Mouse (Mus musculus) neural tube, embryonic 15.5 days (tissue): ENCODE data around the gene Npc2. TPM values are rescaled to one million over a fixed set of nuclear protein-coding genes. Genes with fewer than 3 reads are reported as not detected.
A peak's percentile ranks its signal among the peaks of the same experiment; 100 is the strongest.

Experiments
- ATAC-seq: fragments of 200-750 bp; cut with Nextera tagmentation; 2 replicates; pipeline ENCODE4 v1.8.0; 2017; ENCODE audit warnings: mild to moderate bottlenecking, moderate TSS enrichment, moderate library complexity; ENCODE audit not compliant: low FRiP score
- H3K27ac ChIP-seq: fragments of 300-500 bp; sonication (generic); replicated peaks from 2 replicates; pipeline ENCODE4 v1.5.1; 2015; ENCODE audit warnings: mild to moderate bottlenecking, inconsistent platforms
- H3K27me3 ChIP-seq: fragments of 300-500 bp; sonication (generic); replicated peaks from 2 replicates; pipeline ENCODE4 v1.6.1; 2015; ENCODE audit warnings: inconsistent platforms
- H3K36me3 ChIP-seq: fragments of 300-500 bp; sonication (generic); 2 replicates; pipeline ENCODE4 v1.6.1; 2015; ENCODE audit warnings: inconsistent platforms
- H3K4me1 ChIP-seq: fragments of 300-500 bp; sonication (generic); 2 replicates; pipeline ENCODE4 v1.6.1; 2015; ENCODE audit warnings: inconsistent platforms
- H3K4me2 ChIP-seq: fragments of 300-500 bp; sonication (generic); 2 replicates; pipeline ENCODE4 v1.6.1; 2015; ENCODE audit warnings: inconsistent platforms, mild to moderate bottlenecking, moderate library complexity
- H3K4me3 ChIP-seq: fragments of 300-500 bp; sonication (generic); replicated peaks from 2 replicates; pipeline ENCODE4 v1.5.1; 2015; ENCODE audit warnings: mild to moderate bottlenecking, inconsistent platforms
- H3K9ac ChIP-seq: fragments of 300-500 bp; sonication (generic); replicated peaks from 2 replicates; pipeline ENCODE4 v1.6.1; 2015; ENCODE audit warnings: mild to moderate bottlenecking, inconsistent platforms
- H3K9me3 ChIP-seq: fragments of 300-500 bp; sonication (generic); replicated peaks from 2 replicates; pipeline ENCODE4 v1.6.1; 2016; ENCODE audit warnings: inconsistent platforms
- WGBS: fragments of 180-500 bp; shearing (Covaris S2); methylation state at CpG from one replicate; pipeline ENCODE4 v1.1.7; 2015; ENCODE audit warnings: mixed read lengths; 5-methylcytosine and 5-hydroxymethylcytosine counted together
- polyA plus RNA-seq: library from polyadenylated mRNA; unstranded; fragments of >200 nt; fragmentation: Nextera tagmentation; extraction: Ambion mirVana; gene quantifications from 2 replicates; pipeline ENCODE4 v1.2.1, GENCODE M21; 2015

Gene Npc2
- polyA plus RNA-seq, 1 experiment from 2014 or later, result 54.1 TPM

GRCm38 (mm10) chr12:84806010-84806409, 33.1 kb upstream of the Npc2 start:
- no peak overlapping the region for H3K9ac ChIP-seq
- no peak overlapping the region for H3K27ac ChIP-seq
- no peak for ATAC-seq
- no peaks in the 10 kb centered on the region for H3K27me3 ChIP-seq
- H3K9me3 ChIP-seq, result no peaks in the 10 kb centered on the region
- no peak overlapping the region for H3K4me3 ChIP-seq
- H3K4me2 ChIP-seq, result no peak overlapping the region
- no peaks in the 10 kb centered on the region for H3K4me1 ChIP-seq
- H3K36me3 ChIP-seq, result no peaks in the 10 kb centered on the region
- 78% methylated on average over 1 of the region's 1 CpGs for WGBS

- Histone ChIP-seq H3K9me3 (no peaks in the 10 kb centered on the region), H3K27ac (no peak overlapping the region), H3K4me2 (no peak overlapping the region), H3K9ac (no peak overlapping the region), H3K36me3 (no peaks in the 10 kb centered on the region), H3K27me3 (no peaks in the 10 kb centered on the region), H3K4me3 (no peak overlapping the region), H3K4me1 (no peaks in the 10 kb centered on the region)
- 77% methylated on average over 9 of the region's 9 CpGs for WGBS
- ATAC-seq, result no peak
Observed at GRCm38 (mm10) chr12:84805228-84805842, 32.4 kb upstream of the Npc2 start.

- Histone ChIP-seq H3K4me1 (no peaks in the 10 kb centered on the region), H3K4me2 (no peak overlapping the region), H3K27ac (no peak overlapping the region), H3K9me3 (no peaks in the 10 kb centered on the region), H3K36me3 (no peaks in the 10 kb centered on the region), H3K27me3 (no peaks in the 10 kb centered on the region), H3K9ac (no peak overlapping the region), H3K4me3 (no peak overlapping the region)
- ATAC-seq, result no peak
- 96% methylated on average over 3 of the region's 3 CpGs for WGBS
Observed at GRCm38 (mm10) chr12:84802625-84803024, 29.7 kb upstream of the Npc2 start.

GRCm38 (mm10) chr12:84801532-84802110, 28.7 kb upstream of the Npc2 start:
- WGBS, result 92% methylated on average over 13 of the region's 13 CpGs
- H3K9ac ChIP-seq, result no peak overlapping the region
- no peak overlapping the region for H3K27ac ChIP-seq

GRCm38 (mm10) chr12:84800419-84800818, 27.5 kb upstream of the Npc2 start:
- no peak for ATAC-seq
- 61% methylated on average over 4 of the region's 4 CpGs for WGBS

More at GRCm38 (mm10) chr12:84801532-84802110, 28.7 kb upstream of the Npc2 start:
- no peak for ATAC-seq
- Histone ChIP-seq H3K9me3 (no peaks in the 10 kb centered on the region), H3K4me3 (no peak overlapping the region), H3K27me3 (no peaks in the 10 kb centered on the region), H3K4me1 (no peaks in the 10 kb centered on the region), H3K36me3 (no peaks in the 10 kb centered on the region), H3K4me2 (no peak overlapping the region)

GRCm38 (mm10) chr12:84799086-84799485, 26.1 kb upstream of the Npc2 start:
- Histone ChIP-seq H3K27ac (no peak overlapping the region), H3K36me3 (no peaks in the 10 kb centered on the region), H3K4me1 (no peaks in the 10 kb centered on the region), H3K4me3 (no peak overlapping the region), H3K27me3 (no peaks in the 10 kb centered on the region), H3K9me3 (no peaks in the 10 kb centered on the region), H3K4me2 (no peak overlapping the region), H3K9ac (no peak overlapping the region)
- ATAC-seq, result no peak
- WGBS, result 96% methylated on average over 13 of the region's 13 CpGs

More at GRCm38 (mm10) chr12:84800419-84800818, 27.5 kb upstream of the Npc2 start:
- H3K36me3 ChIP-seq, result no peaks in the 10 kb centered on the region
- H3K27ac ChIP-seq, result no peak overlapping the region
- H3K4me2 ChIP-seq, result no peak overlapping the region
- H3K9ac ChIP-seq, result no peak overlapping the region
- H3K4me3 ChIP-seq, result no peak overlapping the region
- H3K4me1 ChIP-seq, result no peaks in the 10 kb centered on the region
- H3K9me3 ChIP-seq, result no peaks in the 10 kb centered on the region
- no peaks in the 10 kb centered on the region for H3K27me3 ChIP-seq

- Histone ChIP-seq H3K4me3 (no peak overlapping the region), H3K9ac (no peak overlapping the region), H3K27me3 (no peaks in the 10 kb centered on the region), H3K4me2 (no peak overlapping the region), H3K27ac (no peak overlapping the region), H3K4me1 (no peaks in the 10 kb centered on the region), H3K9me3 (no peaks in the 10 kb centered on the region), H3K36me3 (no peaks in the 10 kb centered on the region)
- WGBS, result 92% methylated on average over 8 of the region's 8 CpGs
- ATAC-seq, result no peak
Observed at GRCm38 (mm10) chr12:84794647-84795046, 21.7 kb upstream of the Npc2 start.

- H3K9me3 ChIP-seq, result no peaks in the 10 kb centered on the region
- H3K4me1 ChIP-seq, result no peaks in the 10 kb centered on the region
- no peaks in the 10 kb centered on the region for H3K27me3 ChIP-seq
- H3K36me3 ChIP-seq, result no peaks in the 10 kb centered on the region
- H3K27ac ChIP-seq, result no peak overlapping the region
- no peak overlapping the region for H3K9ac ChIP-seq
- no peak overlapping the region for H3K4me3 ChIP-seq
- no peak overlapping the region for H3K4me2 ChIP-seq
- ATAC-seq, result no peak
- WGBS, result 83% methylated on average over 4 of the region's 4 CpGs
Observed at GRCm38 (mm10) chr12:84792629-84793028, 19.7 kb upstream of the Npc2 start.

GRCm38 (mm10) chr12:84790853-84791252, 17.9 kb upstream of the Npc2 start:
- no peaks in the 10 kb centered on the region for H3K4me1 ChIP-seq
- H3K9ac ChIP-seq, result no peak overlapping the region
- no peak for ATAC-seq
- H3K27ac ChIP-seq, result no peak overlapping the region
- H3K9me3 ChIP-seq, result no peaks in the 10 kb centered on the region
- WGBS, result 68% methylated on average over 10 of the region's 10 CpGs
- no peaks in the 10 kb centered on the region for H3K27me3 ChIP-seq
- no peak overlapping the region for H3K4me3 ChIP-seq
- no peak overlapping the region for H3K4me2 ChIP-seq
- no peaks in the 10 kb centered on the region for H3K36me3 ChIP-seq

- Histone ChIP-seq H3K9me3 (no peaks in the 10 kb centered on the region), H3K4me3 (no peak overlapping the region), H3K4me2 (no peak overlapping the region), H3K4me1 (peaks cover 5% of the 10 kb centered on the region), H3K36me3 (no peaks in the 10 kb centered on the region), H3K27ac (no peak overlapping the region), H3K27me3 (no peaks in the 10 kb centered on the region), H3K9ac (no peak overlapping the region)
- WGBS, result 80% methylated on average over 5 of the region's 5 CpGs
- ATAC-seq, result no peak
Observed at GRCm38 (mm10) chr12:84786091-84786490, 13.1 kb upstream of the Npc2 start.

GRCm38 (mm10) chr12:84784604-84785381, 11.8 kb upstream of the Npc2 start:
- H3K4me2 ChIP-seq, result peak overlapping the region; percentile 44
- H3K9me3 ChIP-seq, result no peaks in the 10 kb centered on the region
- no peak overlapping the region for H3K9ac ChIP-seq
- peaks cover 5% of the 10 kb centered on the region for H3K4me1 ChIP-seq
- no peak overlapping the region for H3K4me3 ChIP-seq
- ATAC-seq, result peak; percentile 76
- H3K27ac ChIP-seq, result no peak overlapping the region
- no peaks in the 10 kb centered on the region for H3K27me3 ChIP-seq
- no peaks in the 10 kb centered on the region for H3K36me3 ChIP-seq
- WGBS, result 36% methylated on average over 25 of the region's 25 CpGs

GRCm38 (mm10) chr12:84776229-84776628, 3.3 kb upstream of the Npc2 start:
- Histone ChIP-seq H3K9ac (no peak overlapping the region), H3K27me3 (no peaks in the 10 kb centered on the region), H3K27ac (no peak overlapping the region), H3K4me1 (peaks cover 22% of the 10 kb centered on the region), H3K4me3 (no peak overlapping the region), H3K36me3 (no peaks in the 10 kb centered on the region), H3K4me2 (no peak overlapping the region), H3K9me3 (no peaks in the 10 kb centered on the region)
- ATAC-seq, result no peak
